Mouse (Mus musculus) brown adipose tissue, adult 24 weeks (tissue): ENCODE measurements around the gene Aff1. TPM values are rescaled to one million over a fixed set of nuclear protein-coding genes. Genes with fewer than 3 reads are reported as not detected.
A peak's percentile ranks its signal among the peaks of the same experiment; 100 is the strongest.

Source experiments
- H3K27ac ChIP-seq: fragments of 200-500 bp; replicated peaks from 2 replicates; pipeline ENCODE4 v1.5.1; 2012; ENCODE audit warnings: low read depth, mild to moderate bottlenecking, low read length
- H3K4me1 ChIP-seq: fragments of 200-500 bp; 2 replicates; pipeline ENCODE4 v1.6.1; 2012; ENCODE audit warnings: low read length, mixed read lengths; ENCODE audit not compliant: control insufficient read depth, insufficient read depth, insufficient read length
- H3K4me3 ChIP-seq: fragments of 200-500 bp; 2 replicates; pipeline ENCODE4 v1.5.1; 2012; ENCODE audit warnings: low read depth, mild to moderate bottlenecking, low read length, moderate library complexity; ENCODE audit not compliant: insufficient read depth
- polyA plus RNA-seq: library from polyadenylated mRNA; stranded (reverse); fragments of >200 nt; gene quantifications from 2 replicates; pipeline ENCODE4 v1.2.4, GENCODE M21; 2012; ENCODE audit not compliant: missing spikeins, insufficient read depth, insufficient read length

Gene Aff1
- polyA plus RNA-seq, 1 experiment = 8.8 TPM

GRCm38 (mm10) chr5:103744531-103744930 is 52.4 kb downstream of the Aff1 start:
- Histone ChIP-seq H3K4me3 (no peak overlapping the region), H3K27ac (no peak overlapping the region), H3K4me1 (peaks cover 6% of the 10 kb centered on the region)

GRCm38 (mm10) chr5:103745635-103746034 is 53.5 kb downstream of the Aff1 start:
- H3K27ac ChIP-seq = no peak overlapping the region
- no peak overlapping the region for H3K4me3 ChIP-seq
- H3K4me1 ChIP-seq = peaks cover 6% of the 10 kb centered on the region

GRCm38 (mm10) chr5:103746561-103747085 is 54.4 kb downstream of the Aff1 start:
- Histone ChIP-seq H3K27ac (no peak overlapping the region), H3K4me1 (peaks cover 6% of the 10 kb centered on the region), H3K4me3 (no peak overlapping the region)

GRCm38 (mm10) chr5:103747098-103747497 is 54.9 kb downstream of the Aff1 start:
- Histone ChIP-seq H3K27ac (no peak overlapping the region), H3K4me3 (no peak overlapping the region), H3K4me1 (peaks cover 6% of the 10 kb centered on the region)

- Histone ChIP-seq H3K27ac (no peak overlapping the region), H3K4me3 (no peak overlapping the region), H3K4me1 (peaks cover 6% of the 10 kb centered on the region)
These were observed 56.2 kb downstream of the Aff1 start for GRCm38 (mm10) chr5:103748343-103748742.

- Histone ChIP-seq H3K4me3 (no peak overlapping the region), H3K27ac (no peak overlapping the region), H3K4me1 (peaks cover 6% of the 10 kb centered on the region)
These were observed 57.5 kb downstream of the Aff1 start for GRCm38 (mm10) chr5:103749465-103750285.

- Histone ChIP-seq H3K4me3 (peak overlapping the region; percentile 96), H3K4me1 (peaks cover 6% of the 10 kb centered on the region), H3K27ac (peak overlapping the region; percentile 97)
These were observed 60.7 kb downstream of the Aff1 start for GRCm38 (mm10) chr5:103752665-103753510.

- Histone ChIP-seq H3K27ac (peak overlapping the region; percentile 97), H3K4me3 (peak overlapping the region; percentile 96), H3K4me1 (peaks cover 11% of the 10 kb centered on the region)
These were observed 61.5 kb downstream of the Aff1 start for GRCm38 (mm10) chr5:103753511-103754329.

GRCm38 (mm10) chr5:103754330-103755134 is 62.4 kb downstream of the Aff1 start:
- peak overlapping the region; percentile 97 for H3K27ac ChIP-seq
- peak overlapping the region; percentile 96 for H3K4me3 ChIP-seq
- peaks cover 15% of the 10 kb centered on the region for H3K4me1 ChIP-seq

- peaks cover 19% of the 10 kb centered on the region for H3K4me1 ChIP-seq
- no peak overlapping the region for H3K27ac ChIP-seq
- peak overlapping the region; percentile 96 for H3K4me3 ChIP-seq
These were observed 62.9 kb downstream of the Aff1 start for GRCm38 (mm10) chr5:103755135-103755487.

- Histone ChIP-seq H3K4me1 (peaks cover 21% of the 10 kb centered on the region), H3K4me3 (no peak overlapping the region), H3K27ac (no peak overlapping the region)
These were observed 64.1 kb downstream of the Aff1 start for GRCm38 (mm10) chr5:103756231-103756714.

- H3K4me1 ChIP-seq = peaks cover 28% of the 10 kb centered on the region
- H3K27ac ChIP-seq = peak overlapping the region; percentile 2; the same call in 1 of the 2 replicates
- no peak overlapping the region for H3K4me3 ChIP-seq
These were observed 66.3 kb downstream of the Aff1 start for GRCm38 (mm10) chr5:103758491-103758890.

- Histone ChIP-seq H3K27ac (peak overlapping the region; percentile 67), H3K4me1 (peaks cover 28% of the 10 kb centered on the region)
These were observed 67.6 kb downstream of the Aff1 start for GRCm38 (mm10) chr5:103759489-103760424.

More at GRCm38 (mm10) chr5:103759489-103760424, 67.6 kb downstream of the Aff1 start:
- peak overlapping the region; percentile 50; the same call in 1 of the 2 replicates for H3K4me3 ChIP-seq
